Mouse (Mus musculus) intestine, postnatal 0 days (tissue): ENCODE results near the gene Hist1h2ak. TPM values are rescaled to one million over a fixed set of nuclear protein-coding genes. Genes with fewer than 3 reads are reported as not detected.

Experiments
- ATAC-seq: fragments of 200-750 bp; cut with Nextera tagmentation; 2 replicates; pipeline ENCODE4 v1.8.0; 2017; ENCODE audit warnings: mild to moderate bottlenecking, moderate TSS enrichment, moderate library complexity
- H3K27ac ChIP-seq: fragments of 300-500 bp; sonication (generic); 2 replicates; pipeline ENCODE4 v1.5.1; 2014; ENCODE audit warnings: mild to moderate bottlenecking, low read depth, low read length, moderate library complexity
- H3K27me3 ChIP-seq: fragments of 300-500 bp; sonication (generic); replicated peaks from 2 replicates; pipeline ENCODE4 v1.6.1; 2014; ENCODE audit warnings: low read length, mixed read lengths; ENCODE audit not compliant: control insufficient read depth, insufficient read depth
- H3K36me3 ChIP-seq: fragments of 300-500 bp; sonication (generic); 2 replicates; pipeline ENCODE4 v1.6.1; 2014; ENCODE audit warnings: mild to moderate bottlenecking, moderate library complexity; ENCODE audit not compliant: control insufficient read depth, insufficient read depth
- H3K4me1 ChIP-seq: fragments of 300-500 bp; sonication (generic); replicated peaks from 2 replicates; pipeline ENCODE4 v1.6.1; 2014; ENCODE audit warnings: antibody characterized with exemption, low read length, mixed read lengths; ENCODE audit not compliant: control insufficient read depth, insufficient read depth
- H3K4me2 ChIP-seq: fragments of 300-500 bp; sonication (generic); replicated peaks from 2 replicates; pipeline ENCODE4 v1.6.1; 2014; ENCODE audit warnings: low read depth, mild to moderate bottlenecking, moderate library complexity
- H3K4me3 ChIP-seq: fragments of 300-500 bp; sonication (generic); 2 replicates; pipeline ENCODE4 v1.5.1; 2014; ENCODE audit warnings: low read depth, low read length
- H3K9ac ChIP-seq: fragments of 300-500 bp; sonication (generic); 2 replicates; pipeline ENCODE4 v1.6.1; 2014; ENCODE audit warnings: mild to moderate bottlenecking, low read depth, low read length
- H3K9me3 ChIP-seq: fragments of 300-500 bp; sonication (generic); 2 replicates; pipeline ENCODE4 v1.6.1; 2016; ENCODE audit warnings: mixed run types; ENCODE audit not compliant: control insufficient read depth
- CTCF ChIP-seq: sonication (generic); IDR thresholded peaks from 2 replicates; pipeline ENCODE4 v1.5.1; 2016; ENCODE audit warnings: low read depth, mild to moderate bottlenecking, control low read depth, antibody characterized with exemption, moderate library complexity
- WGBS: fragments of 180-500 bp; shearing (Covaris S2); extraction: QIAGEN DNeasy Blood & Tissue Kit; methylation state at CpG from one replicate; pipeline ENCODE4 v1.1.7; 2014; 5-methylcytosine and 5-hydroxymethylcytosine counted together
- microRNA-seq: library from miRNA; unstranded; fragments of <30 nt; microRNA quantifications from one replicate; pipeline ENCODE4, GENCODE M21; 2016
- polyA plus RNA-seq: library from polyadenylated mRNA; unstranded; fragments of >200 nt; fragmentation: Nextera tagmentation; extraction: Ambion mirVana; gene quantifications from 2 replicates; pipeline ENCODE4 v1.2.1, GENCODE M21; 2015

The Hist1h2ak gene
- polyA plus RNA-seq, 1 experiment from 2014 or later: 5.0 TPM

DNA sequence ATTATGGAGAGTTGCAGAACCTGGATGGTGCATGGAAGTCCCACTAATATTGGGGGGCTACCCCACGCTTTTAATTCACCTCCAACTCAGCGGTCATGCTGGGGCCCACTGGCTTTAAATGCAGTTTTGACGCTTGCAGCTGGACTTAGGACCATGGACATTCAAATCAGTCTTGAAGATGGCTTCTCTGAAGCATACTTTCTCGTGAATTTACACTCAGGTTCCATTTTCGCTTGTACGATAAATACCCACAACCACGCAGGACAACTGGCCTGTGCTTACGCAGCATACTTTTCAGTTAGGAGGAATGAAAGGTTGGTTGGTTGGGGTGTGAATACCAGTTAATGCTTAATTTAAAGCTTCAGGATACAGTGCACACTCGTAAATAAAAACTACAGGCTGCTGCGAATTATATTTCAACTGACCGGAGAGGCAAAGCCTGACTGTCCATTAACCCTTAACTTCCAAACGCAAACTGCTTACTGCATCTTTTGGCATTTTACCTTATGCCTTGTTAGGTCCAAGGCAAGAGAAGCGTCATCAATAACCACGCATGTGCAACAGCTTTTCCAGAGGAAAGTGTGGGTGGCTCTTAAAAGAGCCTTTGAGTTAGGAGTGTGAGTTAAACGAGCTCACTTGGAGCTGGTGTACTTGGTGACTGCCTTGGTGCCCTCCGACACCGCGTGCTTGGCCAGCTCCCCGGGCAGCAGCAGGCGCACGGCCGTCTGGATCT, 38.3 kb downstream of the Hist1h2ak start:
- Histone ChIP-seq H3K9ac (0 out of 2 replicates have a peak overlapping the region, but pooled peaks have one; percentile 31), H3K27me3 (no peaks in the 10 kb centered on the region), H3K27ac (peak overlapping the region; percentile 46; the same call in 1 of the 2 replicates), H3K4me3 (peak overlapping the region; percentile 41), H3K9me3 (no peaks in the 10 kb centered on the region), H3K4me2 (peak overlapping the region; percentile 77), H3K4me1 (peaks cover 11% of the 10 kb centered on the region), H3K36me3 (no peaks in the 10 kb centered on the region)
- no peak for TF ChIP-seq CTCF
- ATAC-seq: no peak
- under 1% methylated on average over 21 of the region's 22 CpGs for WGBS

DNA sequence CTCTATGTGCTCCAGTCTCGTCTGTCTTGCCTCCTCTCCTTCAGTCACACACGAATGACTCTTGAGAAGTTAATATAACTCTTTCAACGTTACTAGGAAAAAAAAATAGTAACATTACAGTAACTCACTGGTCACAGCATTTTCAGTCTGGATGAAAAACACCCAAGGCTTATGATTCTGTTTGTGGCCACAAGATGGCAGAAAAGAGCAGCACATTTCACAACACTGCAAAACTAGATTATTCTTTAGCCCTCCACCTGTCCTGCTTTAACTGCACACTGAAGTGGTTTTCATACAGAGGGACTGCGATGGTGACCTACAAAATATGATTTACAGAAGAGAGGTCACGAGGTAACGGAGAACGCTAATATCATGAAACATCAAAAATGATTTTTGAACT, 38.9 kb downstream of the Hist1h2ak start:
- WGBS: 2% methylated on average over 7 of the region's 7 CpGs
- Histone ChIP-seq H3K4me2 (peak overlapping the region; percentile 77), H3K36me3 (no peaks in the 10 kb centered on the region), H3K4me1 (peaks cover 11% of the 10 kb centered on the region), H3K27me3 (no peaks in the 10 kb centered on the region), H3K9me3 (no peaks in the 10 kb centered on the region), H3K4me3 (peak overlapping the region; percentile 41), H3K27ac (no peak overlapping the region), H3K9ac (no peak overlapping the region)
- TF ChIP-seq CTCF: peak; percentile 93
- no peak for ATAC-seq

DNA sequence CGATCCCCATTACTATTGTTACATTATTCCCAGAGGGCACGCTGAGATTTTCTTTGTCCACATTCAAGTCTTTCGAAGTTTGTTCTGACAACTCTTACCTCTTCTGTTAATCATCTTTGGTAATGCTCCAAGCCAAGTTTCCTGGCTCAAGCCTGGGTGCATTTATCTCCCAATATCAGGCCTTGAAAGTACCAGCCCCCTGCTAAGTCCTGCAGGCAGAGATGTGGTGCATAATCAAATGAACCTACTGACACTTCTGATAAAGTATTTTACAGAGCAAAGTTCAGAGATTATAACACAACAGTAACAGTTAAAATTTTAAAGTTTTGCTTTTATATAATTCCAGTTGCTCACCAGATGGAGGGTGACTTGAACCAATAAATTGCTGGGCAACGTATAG, 41.9 kb downstream of the Hist1h2ak start:
- no peaks in the 10 kb centered on the region for H3K36me3 ChIP-seq
- TF ChIP-seq CTCF: no peak
- WGBS: 30% methylated on average over 4 of the region's 4 CpGs
- peak overlapping the region; percentile 75 for H3K4me2 ChIP-seq
- no peak for ATAC-seq
- H3K9me3 ChIP-seq: no peaks in the 10 kb centered on the region
- no peaks in the 10 kb centered on the region for H3K27me3 ChIP-seq
- peak overlapping the region; percentile 85; the same call in 1 of the 2 replicates for H3K4me3 ChIP-seq
- H3K4me1 ChIP-seq: peaks cover 7% of the 10 kb centered on the region
- no peak overlapping the region for H3K9ac ChIP-seq
- no peak overlapping the region for H3K27ac ChIP-seq

DNA sequence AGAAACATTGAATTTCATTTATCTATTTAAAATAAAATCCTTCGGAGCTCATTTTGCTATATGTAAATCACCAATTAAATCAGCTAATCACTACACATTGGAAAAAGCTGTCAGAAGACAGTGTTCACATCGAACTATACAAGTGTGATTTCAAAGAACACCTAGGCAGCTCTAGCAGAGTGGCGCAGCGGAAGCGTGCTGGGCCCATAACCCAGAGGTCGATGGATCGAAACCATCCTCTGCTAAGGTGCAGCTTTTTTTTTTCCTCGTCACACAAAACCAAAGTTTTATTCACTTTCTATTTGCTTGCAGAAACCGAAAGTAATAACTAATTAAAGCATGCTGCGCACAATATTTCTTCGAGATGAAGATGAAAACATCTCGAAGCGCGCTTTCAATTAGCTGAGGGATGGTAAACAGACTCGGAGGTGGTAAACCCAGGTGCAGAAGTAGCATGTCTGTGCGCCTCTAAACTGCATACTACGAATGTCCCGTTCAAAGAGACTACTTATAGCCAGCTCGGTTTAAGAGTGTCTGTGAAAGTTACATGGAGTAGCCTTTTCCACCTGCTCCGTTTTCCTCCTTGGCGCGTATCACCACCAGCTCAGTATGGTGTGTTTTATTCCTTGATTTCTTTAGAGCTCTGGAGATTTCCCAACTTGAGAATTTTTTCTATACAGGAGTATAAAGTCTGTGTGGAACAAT, 42.7 kb downstream of the Hist1h2ak start:
- no peaks in the 10 kb centered on the region for H3K27me3 ChIP-seq
- no peak for TF ChIP-seq CTCF
- H3K4me2 ChIP-seq: peak overlapping the region; percentile 75
- peak overlapping the region; percentile 85 for H3K4me3 ChIP-seq
- peak; percentile 82 for ATAC-seq
- no peak overlapping the region for H3K27ac ChIP-seq
- under 1% methylated on average over 22 of the region's 22 CpGs for WGBS
- peak overlapping the region; percentile 37; the same call in 1 of the 2 replicates for H3K9ac ChIP-seq
- H3K4me1 ChIP-seq: peaks cover 7% of the 10 kb centered on the region
- H3K36me3 ChIP-seq: no peaks in the 10 kb centered on the region
- no peaks in the 10 kb centered on the region for H3K9me3 ChIP-seq

GRCm38 (mm10) chr13:21710031-21710711, 43.5 kb downstream of the Hist1h2ak start:
- WGBS: under 1% methylated on average over 32 of the region's 32 CpGs
- TF ChIP-seq CTCF: peak; percentile 89
- no peaks in the 10 kb centered on the region for H3K36me3 ChIP-seq
- peak overlapping the region; percentile 40 for H3K9ac ChIP-seq
- H3K9me3 ChIP-seq: no peaks in the 10 kb centered on the region
- H3K27me3 ChIP-seq: no peaks in the 10 kb centered on the region
- H3K27ac ChIP-seq: peak overlapping the region; percentile 22; the same call in 1 of the 2 replicates
- peak overlapping the region; percentile 85 for H3K4me3 ChIP-seq
- peak overlapping the region; percentile 75 for H3K4me2 ChIP-seq
- H3K4me1 ChIP-seq: peaks cover 3% of the 10 kb centered on the region; the same call in 1 of the 2 replicates
- peak; percentile 87 for ATAC-seq

DNA sequence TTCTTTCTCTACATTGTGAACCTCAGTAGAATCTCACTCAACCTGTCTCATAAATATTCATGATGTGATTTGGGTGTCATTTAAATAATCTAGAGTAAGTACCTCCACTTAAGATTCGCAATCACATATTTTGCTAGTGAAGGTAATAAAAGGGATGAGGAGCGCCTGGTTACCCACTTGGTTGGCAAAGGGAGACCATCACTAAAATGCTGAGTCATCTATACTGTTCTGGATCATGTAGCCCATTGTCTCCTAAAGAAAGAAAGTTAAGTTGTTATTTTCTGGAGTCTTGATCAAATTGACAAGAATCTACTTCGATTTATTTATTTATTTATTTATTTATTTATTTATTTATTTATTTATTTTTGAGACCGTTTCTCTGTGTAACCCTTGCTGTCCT, 47.0 kb downstream of the Hist1h2ak start:
- Histone ChIP-seq H3K27me3 (no peaks in the 10 kb centered on the region), H3K4me1 (no peaks in the 10 kb centered on the region), H3K4me2 (no peak overlapping the region), H3K4me3 (no peak overlapping the region), H3K9ac (no peak overlapping the region), H3K36me3 (no peaks in the 10 kb centered on the region), H3K9me3 (no peaks in the 10 kb centered on the region), H3K27ac (no peak overlapping the region)
- no peak for TF ChIP-seq CTCF
- 70% methylated on average over 4 of the region's 4 CpGs for WGBS
- no peak for ATAC-seq

Small RNA genes lying within 50 kb of the gene (microRNA-seq; reads per million reads assigned to microRNA genes)
- gene Gm44346 (not detected), gene Gm44357 (not detected), gene Gm44367 (not detected), gene Gm44454 (not detected)

Other genes with a start within 250 kb of the Hist1h2ak start
- 1.6 and 2.0 TPM in 2 replicates for gene Zkscan8, start 222.7 kb downstream of the Hist1h2ak start, polyA plus RNA-seq
- gene Olfr1366, start 211.0 kb downstream of the Hist1h2ak start, polyA plus RNA-seq: 0.14 TPM in 1 of 2 replicates, not detected in the other
- gene Olfr1535, start 193.9 kb downstream of the Hist1h2ak start, polyA plus RNA-seq: not detected in 2 replicates
- not detected in 2 replicates for gene Olfr1364, start 172.1 kb downstream of the Hist1h2ak start, polyA plus RNA-seq
- gene Olfr1362, start 139.8 kb downstream of the Hist1h2ak start, polyA plus RNA-seq: not detected in 2 replicates
- gene Olfr11, start 111.3 kb downstream of the Hist1h2ak start, polyA plus RNA-seq: 0.04 TPM in 1 of 2 replicates, not detected in the other
- gene Olfr1361, start 90.4 kb downstream of the Hist1h2ak start, polyA plus RNA-seq: not detected in 2 replicates
- gene Olfr1360, start 76.4 kb downstream of the Hist1h2ak start, polyA plus RNA-seq: not detected in 2 replicates
- not detected in 2 replicates for gene Olfr1359, start 55.7 kb downstream of the Hist1h2ak start, polyA plus RNA-seq
- gene Hist1h2bl, start 37.7 kb downstream of the Hist1h2ak start, polyA plus RNA-seq: 1.9 TPM in 1 of 2 replicates, not detected in the other
- gene Hist1h2ai, start 37.4 kb downstream of the Hist1h2ak start, polyA plus RNA-seq: 6.1 and 12.0 TPM in 2 replicates
- 2.4 and 2.9 TPM in 2 replicates for gene Hist1h3h, start 36.2 kb downstream of the Hist1h2ak start, polyA plus RNA-seq
- gene Hist1h2bm, start 31.8 kb downstream of the Hist1h2ak start, polyA plus RNA-seq: 0.51 and 0.76 TPM in 2 replicates
- 0.40 and 0.42 TPM in 2 replicates for gene Hist1h4j, start 18.8 kb downstream of the Hist1h2ak start, polyA plus RNA-seq
- gene Hist1h4k, start 3.3 kb downstream of the Hist1h2ak start, polyA plus RNA-seq: 1.4 and 2.1 TPM in 2 replicates
- 1.1 TPM in 2 replicates for gene Hist1h2bn, start 296 bp upstream of the Hist1h2ak start, polyA plus RNA-seq
- 7.3 and 8.1 TPM in 2 replicates for gene Hist1h1b, start 26.8 kb upstream of the Hist1h2ak start, polyA plus RNA-seq
- gene Hist1h3i, start 29.5 kb upstream of the Hist1h2ak start, polyA plus RNA-seq: 34.1 and 39.6 TPM in 2 replicates
- gene Hist1h2an, start 33.4 kb upstream of the Hist1h2ak start, polyA plus RNA-seq: 1.5 and 3.2 TPM in 2 replicates
- gene Hist1h2bp, start 33.6 kb upstream of the Hist1h2ak start, polyA plus RNA-seq: 0.41 and 1.5 TPM in 2 replicates
- gene Hist1h2bq, start 56.4 kb upstream of the Hist1h2ak start, polyA plus RNA-seq: 7.8 and 9.8 TPM in 2 replicates
- not detected in 2 replicates for gene Hist1h2ao, start 56.6 kb upstream of the Hist1h2ak start, polyA plus RNA-seq
- gene Hist1h4m, start 57.9 kb upstream of the Hist1h2ak start, polyA plus RNA-seq: not detected in 2 replicates
- 2.1 and 5.3 TPM in 2 replicates for gene Hist1h4n, start 78.4 kb upstream of the Hist1h2ak start, polyA plus RNA-seq
- 1,504 and 1,780 TPM in 2 replicates for gene Hist1h2ap, start 79.7 kb upstream of the Hist1h2ak start, polyA plus RNA-seq
- 7.8 and 10.0 TPM in 2 replicates for gene Hist1h2br, start 79.9 kb upstream of the Hist1h2ak start, polyA plus RNA-seq
- gene Zfp184, start 191.3 kb upstream of the Hist1h2ak start, polyA plus RNA-seq: 1.2 TPM in 2 replicates
- not detected in 2 replicates for gene Pom121l2, start 227.4 kb upstream of the Hist1h2ak start, polyA plus RNA-seq